ENCODE assay signal across 22 mouse cellular contexts in the genomic region with DNA sequence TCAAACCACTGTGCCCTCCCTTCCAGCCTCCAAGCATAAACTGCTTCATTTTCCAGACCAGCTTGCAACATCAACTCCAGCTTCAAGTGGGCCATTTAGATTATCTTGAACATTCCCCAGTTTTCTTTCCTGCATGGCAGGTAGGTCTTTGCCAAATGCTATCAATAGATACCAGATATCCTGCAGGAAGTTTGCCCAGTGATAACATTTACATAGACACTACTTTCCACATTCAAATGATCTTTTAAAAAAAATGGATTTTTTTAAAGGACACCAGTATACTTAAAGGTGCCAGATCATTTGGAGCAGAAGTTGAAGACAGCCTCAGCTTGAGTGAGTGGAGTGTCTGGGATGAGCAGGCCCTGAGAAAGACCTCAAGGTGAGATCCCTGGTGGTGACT.
"Had no signal": no experiment of that assay in that cellular context is flagged by ENCODE, and none has a peak within 500 bp of the region (broad histone marks: within the 10 kb centered on the region; RNA-seq: fewer than 3 reads in every experiment).

No protein-coding gene starts in this region.

- H3K27ac ChIP-seq: heart, adult 2 months; hindbrain, embryonic 13.5 days; intestine, embryonic 15.5 days; layer of hippocampus, adult 2 months; limb, embryonic 13.5 days; limb, embryonic 15.5 days had no signal

- H3K4me3 ChIP-seq: heart, adult 2 months; hindbrain, embryonic 13.5 days; intestine, embryonic 15.5 days; layer of hippocampus, adult 2 months; limb, embryonic 13.5 days; limb, embryonic 15.5 days had no signal

- H3K4me1 ChIP-seq: intestine, embryonic 15.5 days had no signal

- H3K27me3 ChIP-seq: hindbrain, embryonic 13.5 days; intestine, embryonic 15.5 days; limb, embryonic 13.5 days; limb, embryonic 15.5 days had no signal

- H3K36me3 ChIP-seq: hindbrain, embryonic 13.5 days; intestine, embryonic 15.5 days; limb, embryonic 13.5 days; limb, embryonic 15.5 days had no signal

- DNase-seq: forebrain, postnatal 0 days; gastrocnemius, postnatal 14 days; gastrocnemius, postnatal 36 days; heart, adult 11 months; heart, adult 2 months; heart, postnatal 14 days; heart, postnatal 36 days; kidney, adult 18-20 months; kidney, adult 8-10 months; kidney, postnatal 10 days; kidney, postnatal 25 days; kidney, postnatal 4 days; left cerebral cortex, postnatal 4 days had no signal

- H3K9ac ChIP-seq: forebrain, postnatal 0 days; hindbrain, embryonic 13.5 days; intestine, embryonic 15.5 days; limb, embryonic 13.5 days; limb, embryonic 15.5 days had no signal

- ATAC-seq: forebrain, postnatal 0 days; hindbrain, embryonic 16.5 days; inflammation-experienced regulatory T-cells, adult 6 months; intestine, embryonic 15.5 days; intestine, postnatal 0 days had no signal

- H3K4me2 ChIP-seq: heart, embryonic 11.5 days; hindbrain, embryonic 13.5 days; intestine, embryonic 15.5 days; limb, embryonic 13.5 days; limb, embryonic 15.5 days had no signal

- H3K9me3 ChIP-seq: hindbrain, embryonic 13.5 days; intestine, embryonic 15.5 days; limb, embryonic 13.5 days; limb, embryonic 15.5 days had no signal
